Mouse (Mus musculus): ENCODE results near the gene H2afy. TPM values are rescaled to one million over a fixed set of nuclear protein-coding genes. Genes with fewer than 3 reads are reported as not detected.

The H2afy gene
- total RNA-seq (2022), result 100 to 1,000 TPM; 118 to 123 (median 120) TPM

DNA sequence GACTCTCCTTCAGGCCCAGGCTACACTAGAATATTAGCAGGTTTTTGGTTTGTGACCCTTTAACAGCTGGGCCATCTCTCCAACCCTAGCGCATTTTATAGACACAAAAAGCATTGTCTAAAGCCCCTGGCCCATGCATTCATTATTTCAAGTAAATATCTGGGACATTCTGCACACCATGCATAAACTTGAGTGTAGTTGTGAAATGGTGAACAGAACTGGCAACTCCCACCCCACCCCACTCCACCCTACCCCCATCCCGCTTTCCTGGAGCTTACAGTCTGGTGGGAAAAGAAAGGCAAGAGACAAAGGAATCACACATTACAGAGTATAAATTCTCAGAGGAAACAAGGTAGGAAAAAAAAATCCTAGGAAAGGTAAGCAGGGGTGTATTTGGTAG, at the start of gene H2afy:
Gene H2afy, minus strand, starts transcription at position 162 of the 400 bp plus-strand sequence.
- DNase-seq (ENCODE audit: low spot score in 2 of 2), result no peak

DNA sequence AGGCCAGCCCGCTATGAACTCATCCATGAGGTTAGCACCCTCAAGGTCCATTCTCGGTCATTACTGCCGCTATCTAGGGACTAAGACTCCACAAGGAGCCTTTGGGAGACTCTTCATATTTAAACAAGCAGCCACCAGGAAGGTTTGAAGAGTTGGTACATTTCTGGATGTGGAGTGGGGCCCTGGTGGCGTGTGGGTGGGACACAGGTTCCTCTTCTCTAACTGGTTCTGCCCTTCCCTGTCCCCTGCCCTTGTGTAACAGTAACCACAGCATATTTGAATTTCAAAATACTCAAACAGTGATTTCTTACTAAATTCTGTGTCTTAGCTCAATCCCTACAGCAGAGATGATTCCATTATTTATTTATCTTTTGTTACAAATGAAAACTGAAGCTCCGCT, 47.5 kb upstream of the H2afy start:
- no peak for DNase-seq (ENCODE audit: low spot score in 2 of 2)

DNA sequence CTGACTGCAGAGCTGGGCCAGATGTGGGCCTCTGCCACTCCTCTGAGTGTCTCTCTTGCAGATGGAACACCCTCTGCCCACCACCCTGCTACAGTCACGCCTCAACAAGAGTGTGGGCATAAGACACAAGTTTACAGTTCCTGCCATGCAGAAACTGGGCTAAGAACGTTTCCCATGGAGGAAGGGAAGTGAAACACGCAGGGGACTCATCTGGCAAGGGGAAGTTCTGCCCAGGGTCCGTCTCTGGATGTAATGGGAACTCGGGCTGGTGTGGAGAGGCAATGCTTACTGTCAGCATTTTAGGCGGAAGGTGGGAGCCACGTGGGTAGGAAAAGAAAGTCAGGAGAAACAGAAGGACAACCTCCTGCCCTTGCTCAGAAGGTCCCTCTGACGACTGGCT, 45.3 kb upstream of the H2afy start:
- DNase-seq (ENCODE audit: low spot score in 2 of 2), result no peak

GRCm38 (mm10) chr13:56178416-56179035, 42.4 kb upstream of the H2afy start, which contains the start of gene Tifab:
Gene Tifab, minus strand, starts transcription at chr13:56178885.
- DNase-seq (ENCODE audit: low spot score in 2 of 2), result no peak

- DNase-seq (ENCODE audit: low spot score in 2 of 2), result no peak
Observed at GRCm38 (mm10) chr13:56176310-56176709, 40.1 kb upstream of the H2afy start.

DNA sequence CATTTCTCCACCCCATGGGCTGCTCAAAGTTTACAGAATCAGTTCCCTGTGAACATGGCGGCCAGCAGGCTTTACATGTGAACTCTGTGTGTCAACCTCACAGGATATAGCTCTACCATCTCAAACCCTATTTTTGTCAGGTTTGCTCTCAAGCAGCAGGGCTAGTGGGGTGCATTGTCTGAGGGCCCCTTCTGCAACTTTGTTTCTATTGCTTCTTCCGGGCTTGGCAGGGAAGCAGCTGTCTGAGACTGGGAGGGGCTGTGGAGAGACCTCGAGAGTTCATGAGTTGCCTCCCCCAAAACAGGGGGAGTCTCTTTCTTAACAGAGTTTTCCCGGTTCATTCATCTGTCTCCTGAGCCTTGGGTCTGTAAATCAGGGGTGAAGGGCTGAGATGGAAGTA, 39.7 kb upstream of the H2afy start:
- no peak for DNase-seq (ENCODE audit: low spot score in 2 of 2)

GRCm38 (mm10) chr13:56172901-56173545, 36.9 kb upstream of the H2afy start:
- DNase-seq (ENCODE audit: low spot score in 2 of 2), result no peak

DNA sequence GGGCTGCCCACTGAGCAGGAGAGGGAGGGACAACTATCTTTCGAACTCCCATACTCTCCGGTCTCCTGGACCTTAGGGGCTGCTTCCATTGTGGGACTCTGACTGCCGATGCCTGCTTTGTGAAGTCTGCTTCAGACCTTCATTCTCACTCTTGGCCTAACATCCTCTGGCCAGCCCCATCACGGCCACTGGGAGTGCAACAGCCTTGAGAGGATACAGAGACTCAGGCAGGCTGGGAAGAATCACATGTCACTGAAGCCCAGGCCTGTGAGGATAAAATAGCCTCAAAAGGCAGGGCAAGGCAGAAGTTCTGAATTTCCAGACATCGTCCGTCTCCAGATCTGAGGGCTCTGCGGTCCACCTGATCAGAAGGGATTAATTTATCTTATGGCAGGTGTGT, 35.9 kb upstream of the H2afy start:
- no peak for DNase-seq (ENCODE audit: low spot score in 2 of 2)

DNA sequence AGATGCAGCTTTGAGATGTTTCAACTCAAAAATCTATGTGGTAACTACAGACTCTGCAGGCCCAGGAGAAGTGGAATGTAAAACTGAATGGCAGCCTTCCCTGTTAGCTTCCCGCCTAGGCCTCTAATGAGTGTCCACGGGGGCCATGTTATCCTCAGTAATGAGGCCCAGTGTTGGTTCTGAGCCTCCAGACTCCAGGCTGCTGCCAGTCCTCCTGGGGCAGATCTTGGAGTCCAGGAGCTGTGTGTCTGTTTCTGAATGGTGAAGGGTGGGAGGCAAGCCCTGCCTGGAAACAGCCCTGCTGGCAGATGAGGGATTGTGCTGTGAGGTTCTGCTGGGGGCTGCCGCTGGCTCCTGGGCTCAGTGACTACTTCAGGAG, 32.2 kb upstream of the H2afy start:
- no peak for DNase-seq (ENCODE audit: low spot score in 2 of 2)

DNA sequence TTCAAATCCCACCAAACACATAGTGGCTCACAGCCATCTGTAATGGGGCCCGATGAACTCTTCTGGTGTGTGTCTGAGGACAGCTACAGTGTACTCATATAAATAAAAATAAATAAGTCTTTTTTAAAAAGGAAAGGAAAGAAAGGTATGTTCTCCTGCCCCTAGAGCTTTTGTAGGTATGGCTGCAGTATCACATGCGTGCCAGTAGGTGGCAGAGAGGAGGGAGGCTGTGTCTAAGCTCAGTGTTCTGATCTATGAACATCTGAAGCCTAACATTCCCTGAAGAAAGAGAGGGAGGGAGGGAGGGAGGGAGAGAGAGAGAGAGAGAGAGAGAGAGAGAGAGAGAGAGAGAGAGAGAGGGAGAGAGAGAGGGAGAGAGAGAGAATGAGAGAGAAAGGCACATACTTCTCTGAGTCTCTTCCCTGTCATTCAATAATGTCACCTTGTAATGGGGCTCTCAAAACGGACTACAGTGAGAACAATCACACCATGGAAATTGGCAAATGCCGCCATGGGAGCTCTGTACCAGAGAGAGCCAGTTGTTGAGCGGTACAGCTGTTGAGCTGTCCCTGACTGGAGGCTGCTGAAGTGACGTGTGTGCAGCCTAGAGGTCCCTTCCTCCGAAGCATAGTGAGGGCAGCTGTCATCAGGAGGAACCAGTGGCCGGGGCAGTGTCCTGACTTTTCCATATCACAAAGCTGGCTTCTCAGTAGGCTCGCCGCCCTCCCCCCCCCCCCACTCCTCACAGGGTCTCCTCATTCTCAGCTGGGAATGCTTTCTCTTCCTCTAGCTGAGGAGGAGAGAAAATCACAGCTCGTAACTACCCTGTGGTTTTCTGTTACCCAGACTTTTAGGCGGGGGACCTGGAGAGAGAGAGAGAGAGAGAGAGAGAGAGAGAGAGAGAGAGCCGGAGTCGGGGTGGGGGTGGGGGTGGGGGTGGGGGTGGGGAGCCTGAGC, 31.6 kb upstream of the H2afy start:
- no peak for DNase-seq (ENCODE audit: low spot score in 2 of 2)

DNA sequence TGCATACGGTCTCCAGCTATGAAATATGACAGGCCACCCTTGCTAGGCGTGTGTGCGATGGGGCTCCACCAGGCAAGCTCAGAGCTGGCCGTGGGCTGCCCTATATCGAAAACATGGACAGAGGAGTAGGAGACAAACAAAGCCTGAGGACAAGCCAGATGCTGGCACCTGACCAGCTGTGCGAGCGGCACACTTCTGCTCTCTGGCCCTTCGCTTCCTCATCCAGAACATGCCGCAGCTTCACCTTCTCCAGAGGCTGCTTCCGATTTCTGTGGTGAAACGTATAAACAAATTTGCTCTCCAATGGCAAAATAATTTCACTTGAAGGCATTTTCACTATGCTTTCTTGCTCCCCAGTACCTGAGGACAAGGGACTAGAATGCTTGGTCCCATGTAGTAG, 29.4 kb upstream of the H2afy start:
- no peak for DNase-seq (ENCODE audit: low spot score in 2 of 2)

DNA sequence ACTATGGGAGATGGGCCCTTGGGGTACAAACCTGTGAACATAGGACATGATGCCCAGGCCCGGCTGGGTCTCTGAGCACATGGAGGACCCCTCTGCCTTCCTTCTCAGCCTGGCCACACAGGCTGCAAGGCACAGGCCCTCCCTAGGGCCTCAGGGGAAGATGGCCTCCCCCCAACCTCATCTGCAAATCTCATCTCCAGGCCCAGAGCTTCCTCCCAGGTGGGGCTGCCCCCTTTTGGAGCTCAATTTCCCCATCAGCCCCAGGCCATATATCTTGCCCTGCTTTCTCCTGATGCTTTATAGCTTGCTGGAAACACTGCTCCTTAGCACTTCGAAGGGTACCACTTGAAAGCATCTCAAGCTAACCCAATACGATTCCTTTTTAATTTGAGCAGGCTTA, 28.2 kb upstream of the H2afy start:
- no peak for DNase-seq (ENCODE audit: low spot score in 2 of 2)

- no peak for DNase-seq (ENCODE audit: low spot score in 2 of 2)
Observed at GRCm38 (mm10) chr13:56163751-56164150, 27.6 kb upstream of the H2afy start.

- no peak for DNase-seq (ENCODE audit: low spot score in 2 of 2)
Observed at GRCm38 (mm10) chr13:56162859-56163258, 26.7 kb upstream of the H2afy start.

DNA sequence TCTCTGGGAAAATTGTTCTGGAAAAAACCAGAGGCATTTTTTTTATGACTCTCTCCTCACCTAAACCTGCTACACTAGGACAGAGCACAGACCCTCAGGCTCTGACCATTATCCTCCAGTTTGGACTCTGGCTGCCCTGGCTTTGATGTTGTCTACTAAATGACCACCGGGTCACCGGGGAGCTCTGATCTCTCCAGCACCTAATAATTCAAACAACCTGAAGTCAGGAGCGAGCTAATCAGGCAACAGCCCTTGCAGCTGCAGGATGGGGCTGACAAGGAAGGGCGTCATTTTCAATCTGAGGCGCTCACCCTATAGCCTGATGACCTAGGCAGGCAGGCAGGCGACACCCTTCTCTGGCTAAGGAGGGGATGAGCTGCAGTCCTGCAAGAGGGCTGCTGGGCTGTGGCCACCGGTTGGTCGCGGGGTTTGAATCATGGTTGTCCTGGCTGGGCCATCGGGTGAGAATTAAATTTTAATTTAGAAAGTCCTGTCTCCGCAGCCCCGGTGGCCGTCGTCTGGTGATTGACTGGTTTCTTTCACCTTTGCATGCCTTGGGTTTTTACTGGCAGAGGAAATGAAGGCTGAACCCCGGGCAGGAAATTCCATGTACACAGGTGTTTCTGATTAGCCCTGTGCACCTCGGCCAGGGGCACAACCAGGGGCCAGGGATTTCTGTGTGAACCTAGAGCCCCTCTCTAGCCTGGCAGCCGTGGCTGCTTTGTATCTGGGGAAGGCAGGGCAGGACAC, 23.6 kb upstream of the H2afy start:
- no peak for DNase-seq (ENCODE audit: low spot score in 2 of 2)

DNA sequence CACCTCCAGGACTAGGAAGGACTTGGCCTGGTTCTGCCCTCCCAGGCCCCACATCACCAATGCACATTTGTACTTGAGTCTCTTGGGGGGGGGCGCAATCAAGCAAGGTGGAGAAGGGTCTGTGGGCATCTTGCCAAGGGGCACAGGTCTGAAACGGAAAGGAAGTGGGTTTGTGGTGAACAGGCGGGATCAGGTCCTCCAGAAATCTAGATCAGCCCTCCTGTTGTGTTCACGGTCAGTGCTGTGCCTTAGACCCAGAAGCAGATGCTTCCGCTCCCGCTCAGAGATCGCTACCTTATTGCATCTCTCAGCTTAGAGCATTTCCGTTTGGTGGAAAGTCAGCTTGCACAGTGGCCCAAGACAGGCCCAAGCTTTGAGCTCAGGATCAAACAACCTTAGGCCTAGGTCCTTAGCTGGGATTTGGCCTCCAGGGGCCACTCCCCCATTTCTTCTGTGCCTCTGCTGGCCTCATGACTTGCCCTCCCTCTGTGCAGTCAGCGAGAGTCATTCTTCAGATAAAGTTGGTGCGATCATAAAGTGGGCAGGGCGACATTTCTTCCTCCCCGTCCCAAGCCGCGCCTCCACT, 22.9 kb upstream of the H2afy start:
- DNase-seq (ENCODE audit: low spot score in 2 of 2), result no peak

DNA sequence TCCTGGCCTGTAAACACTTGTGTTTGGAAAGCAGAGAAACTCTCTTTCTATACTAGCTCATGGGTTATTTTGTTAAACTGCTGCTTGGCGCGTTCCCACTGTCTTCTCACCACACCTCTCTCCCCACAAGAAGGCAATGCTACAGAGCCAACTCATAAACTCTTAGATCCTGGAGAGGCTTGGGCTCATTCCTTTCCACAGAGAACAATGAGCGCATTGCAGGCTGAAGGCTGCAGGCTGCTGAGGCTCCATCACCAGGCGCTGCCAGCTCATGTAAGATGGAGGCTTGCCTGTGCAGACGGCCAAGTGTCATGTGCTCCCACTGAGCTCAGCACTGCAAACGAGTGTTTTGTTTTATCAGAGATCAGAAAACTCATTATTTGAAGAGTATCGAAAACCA, 19.5 kb upstream of the H2afy start:
- DNase-seq (ENCODE audit: low spot score in 2 of 2), result no peak

GRCm38 (mm10) chr13:56155048-56155447, 18.9 kb upstream of the H2afy start:
- no peak for DNase-seq (ENCODE audit: low spot score in 2 of 2)

DNA sequence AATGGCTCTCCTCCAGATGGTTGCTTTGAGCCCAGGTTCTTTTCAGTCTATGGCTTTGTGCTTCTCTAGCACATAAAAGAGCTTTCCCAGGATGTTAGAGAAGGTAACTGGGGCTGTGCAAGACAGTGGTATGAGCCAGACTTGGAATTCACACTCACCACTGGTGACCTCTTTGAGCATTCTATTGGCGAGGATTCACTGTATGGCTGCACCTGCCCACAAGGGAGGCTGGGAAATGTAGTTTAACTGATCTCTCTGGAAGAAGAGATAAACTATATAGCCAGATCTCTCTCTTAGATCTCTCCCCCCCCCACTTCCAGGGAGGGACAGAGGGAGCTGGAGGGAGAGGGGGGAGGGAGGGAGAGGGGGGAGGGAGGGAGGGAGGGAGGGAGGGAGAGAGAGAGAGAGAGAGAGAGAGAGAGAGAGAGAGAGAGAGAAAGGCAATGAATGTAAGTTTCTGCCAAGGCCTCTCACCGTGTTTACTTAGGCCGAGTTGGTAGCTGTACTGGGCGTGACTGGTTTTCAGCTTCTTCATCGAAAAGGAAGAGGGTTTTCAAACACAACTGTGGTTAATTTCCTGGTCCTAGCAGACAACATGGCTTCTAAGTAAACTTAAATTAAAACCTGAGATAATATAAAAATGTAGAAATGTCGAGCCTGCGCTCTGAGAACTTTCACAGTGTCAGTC, 16.8 kb upstream of the H2afy start:
- no peak for DNase-seq (ENCODE audit: low spot score in 2 of 2)

DNA sequence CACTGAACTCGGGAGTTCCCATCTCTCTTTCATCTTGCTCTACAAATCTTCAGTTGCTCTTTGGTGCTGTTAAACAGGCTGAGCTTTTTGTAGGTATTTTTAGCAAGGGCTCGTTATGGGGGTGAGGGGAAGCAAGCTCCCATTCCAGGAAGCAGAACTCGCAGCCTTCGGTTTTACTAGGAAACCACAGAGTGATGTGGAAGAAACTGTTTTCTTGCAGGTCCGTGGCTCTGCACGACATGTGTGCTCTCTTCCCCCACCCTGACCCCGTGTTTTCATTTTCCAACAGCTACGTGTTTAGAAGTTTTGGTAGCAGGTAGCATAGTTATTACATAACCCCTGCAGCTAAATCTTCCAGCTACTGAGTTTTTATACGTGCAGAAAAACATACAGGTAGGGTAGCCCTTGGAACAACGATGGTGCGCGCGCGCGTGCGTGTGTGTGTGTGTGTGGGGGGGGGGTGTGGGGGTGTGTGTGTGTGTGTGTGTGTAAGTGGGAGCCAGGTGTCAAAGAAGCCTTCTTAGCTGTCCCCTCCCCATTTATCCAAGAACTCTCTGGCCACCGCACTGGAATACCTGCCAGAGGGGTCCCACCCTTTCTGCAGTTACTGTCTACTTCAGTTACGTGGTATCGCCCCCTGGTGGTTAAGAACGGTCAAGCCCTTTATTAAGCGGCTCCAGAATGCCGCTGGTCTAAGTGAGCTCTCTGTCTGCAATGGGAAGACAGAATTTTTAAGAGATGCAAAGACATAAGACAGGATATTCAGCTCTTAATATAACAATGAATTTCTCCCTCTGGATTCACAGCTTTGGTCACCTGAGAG, 15.5 kb upstream of the H2afy start:
- peak in 1 of 2 experiments; percentile 48 for DNase-seq (ENCODE audit: low spot score in 2 of 2)

All from layer of hippocampus, adult 8-10 months (tissue).